Mouse (Mus musculus) kidney, adult 2 months (tissue): Measurements from ENCODE around the gene Car12.

Experiments
- CTCF ChIP-seq: fragments of 200-500 bp; conservative IDR thresholded peaks from 2 replicates; pipeline ENCODE4 v1.5.1; 2011; ENCODE audit warnings: low read depth, mild to moderate bottlenecking, control low read depth, low read length, moderate library complexity, mixed read lengths; ENCODE audit not compliant: insufficient read depth, insufficient read length
- POLR2A ChIP-seq: fragments of 200-500 bp; IDR thresholded peaks from one replicate; pipeline ENCODE4 v1.6.1; 2011; ENCODE audit warnings: low read depth, low read length, control low read depth

DNA sequence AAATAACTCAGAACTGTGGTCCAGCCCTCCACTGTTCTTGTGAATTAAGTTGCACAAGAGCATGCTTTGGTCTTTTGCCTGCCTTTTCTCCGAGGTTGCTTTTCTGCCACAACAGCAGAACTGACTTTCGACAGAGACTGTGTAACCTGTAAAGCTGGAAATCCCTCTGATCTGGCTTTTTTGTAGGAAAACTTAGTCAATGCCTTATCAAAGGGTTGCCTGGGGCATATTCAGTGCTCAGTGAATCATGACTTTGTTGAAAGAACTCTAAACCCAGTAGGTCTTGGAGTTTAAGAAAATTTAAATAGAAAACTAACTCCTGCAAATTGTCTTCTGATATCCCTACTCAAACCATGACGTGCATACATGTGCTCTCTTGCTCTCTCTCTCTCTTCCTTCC, 17.1 kb downstream of the Car12 start:
- TF ChIP-seq CTCF = no peak
- TF ChIP-seq POLR2A = no peak
